Mouse (Mus musculus) liver, embryonic 11.5 days (tissue): Measurements from ENCODE around the gene Pik3r4. TPM values are rescaled to one million over a fixed set of nuclear protein-coding genes. Genes with fewer than 3 reads are reported as not detected.

Experiments used
- ATAC-seq: fragments of 200-750 bp; cut with Nextera tagmentation; replicated peaks from 2 replicates; pipeline ENCODE4 v1.8.0; 2017; ENCODE audit warnings: moderate number of reproducible peaks, mild to moderate bottlenecking, moderate TSS enrichment, moderate library complexity; ENCODE audit not compliant: low FRiP score
- DNase-seq: peaks from one replicate; pipeline ENCODE4 v3.0.0-alpha.2; 2017; ENCODE audit warnings: low spot score
- H3K27ac ChIP-seq: fragments of 300-500 bp; sonication (generic); 2 replicates; pipeline ENCODE4 v1.5.1; 2014; ENCODE audit warnings: mild to moderate bottlenecking, low read depth, low read length, control low read depth
- H3K27me3 ChIP-seq: fragments of 300-500 bp; sonication (generic); replicated peaks from 2 replicates; pipeline ENCODE4 v1.6.1; 2014; ENCODE audit warnings: low read length, mixed read lengths; ENCODE audit not compliant: control insufficient read depth, insufficient read depth
- H3K36me3 ChIP-seq: fragments of 300-500 bp; sonication (generic); 2 replicates; pipeline ENCODE4 v1.6.1; 2014; ENCODE audit warnings: mild to moderate bottlenecking, low read length, moderate library complexity, mixed read lengths; ENCODE audit not compliant: control insufficient read depth, insufficient read depth
- H3K4me1 ChIP-seq: fragments of 300-500 bp; sonication (generic); replicated peaks from 2 replicates; pipeline ENCODE4 v1.6.1; 2014; ENCODE audit warnings: low read length, mixed read lengths; ENCODE audit not compliant: control insufficient read depth, insufficient read depth
- H3K4me2 ChIP-seq: fragments of 300-500 bp; sonication (generic); 2 replicates; pipeline ENCODE4 v1.6.1; 2014; ENCODE audit warnings: mild to moderate bottlenecking, control low read depth, moderate library complexity
- H3K4me3 ChIP-seq: fragments of 300-500 bp; sonication (generic); 2 replicates; pipeline ENCODE4 v1.5.1; 2014; ENCODE audit warnings: low read depth, low read length, control low read depth
- H3K9ac ChIP-seq: fragments of 300-500 bp; sonication (generic); 2 replicates; pipeline ENCODE4 v1.6.1; 2014; ENCODE audit warnings: low read depth, low read length, control low read depth
- H3K9me3 ChIP-seq: fragments of 300-500 bp; sonication (generic); 2 replicates; pipeline ENCODE4 v1.6.1; 2016; ENCODE audit warnings: low read length, inconsistent platforms, mixed read lengths; ENCODE audit not compliant: control insufficient read depth
- WGBS: fragments of 180-500 bp; shearing (Covaris S2); extraction: QIAGEN DNeasy Blood & Tissue Kit; methylation state at CpG from one replicate; pipeline ENCODE4 v1.1.7; 2014; 5-methylcytosine and 5-hydroxymethylcytosine counted together
- polyA plus RNA-seq: library from polyadenylated mRNA; unstranded; fragments of >200 nt; fragmentation: Nextera tagmentation; extraction: Ambion mirVana; gene quantifications from 2 replicates; pipeline ENCODE4 v1.2.1, GENCODE M21; 2014

Gene Pik3r4
- polyA plus RNA-seq, 1 experiment from 2014 or later: 19.5 TPM

GRCm38 (mm10) chr9:105704226-105704932 is 61.6 kb downstream of the Pik3r4 start:
- Histone ChIP-seq H3K27ac (no peak overlapping the region), H3K9ac (no peak overlapping the region), H3K9me3 (no peaks in the 10 kb centered on the region), H3K27me3 (no peaks in the 10 kb centered on the region), H3K4me1 (no peaks in the 10 kb centered on the region), H3K36me3 (no peaks in the 10 kb centered on the region), H3K4me3 (no peak overlapping the region), H3K4me2 (no peak overlapping the region)
- DNase-seq (no peak), ATAC-seq (no peak)
- WGBS: 82% methylated on average over 16 of the region's 16 CpGs

DNA sequence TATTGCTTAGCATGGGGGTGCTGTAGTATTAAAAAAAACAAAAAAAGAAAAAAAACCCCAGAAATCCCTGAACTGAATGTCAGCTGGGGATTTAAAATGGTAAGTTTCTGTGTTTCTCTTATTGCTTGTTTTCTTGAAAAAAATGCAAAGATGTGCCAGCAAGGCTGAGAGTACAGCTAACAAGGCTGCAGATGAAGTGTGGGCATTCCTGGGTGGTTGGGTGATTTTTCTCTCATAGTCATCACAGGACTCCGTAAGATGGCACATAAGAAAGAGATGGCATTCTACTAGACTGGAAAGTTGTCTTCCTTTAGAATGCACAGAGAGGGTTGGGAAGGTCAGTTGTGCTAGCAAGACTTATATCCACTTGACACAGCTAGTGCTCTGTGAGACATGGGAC is 62.2 kb downstream of the Pik3r4 start:
- no peak overlapping the region for H3K4me2 ChIP-seq
- ATAC-seq (no peak), DNase-seq (no peak)
- 93% methylated on average over 1 of the region's 1 CpGs for WGBS
- H3K4me1 ChIP-seq: no peaks in the 10 kb centered on the region
- no peak overlapping the region for H3K27ac ChIP-seq
- H3K9me3 ChIP-seq: no peaks in the 10 kb centered on the region
- H3K36me3 ChIP-seq: no peaks in the 10 kb centered on the region
- no peaks in the 10 kb centered on the region for H3K27me3 ChIP-seq
- H3K9ac ChIP-seq: no peak overlapping the region
- H3K4me3 ChIP-seq: no peak overlapping the region

DNA sequence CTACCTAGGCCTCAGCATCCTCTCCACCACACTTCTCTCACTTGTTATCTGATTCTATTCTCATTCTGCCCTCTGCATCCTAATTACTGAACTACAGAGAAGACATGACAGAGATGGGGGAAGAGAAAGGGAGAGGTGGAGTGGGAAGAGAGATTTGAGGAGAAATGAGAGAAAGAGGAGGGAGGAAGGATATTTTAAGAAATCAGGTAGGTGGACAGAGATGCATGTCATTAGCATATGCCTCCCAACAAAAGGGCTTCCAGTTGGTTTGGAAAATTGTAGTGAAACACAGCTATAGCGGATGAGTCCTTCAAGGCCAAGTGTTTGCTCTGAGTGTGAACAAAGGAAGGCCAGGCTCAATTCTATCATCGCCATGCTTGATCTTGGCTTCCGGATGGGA is 69.3 kb downstream of the Pik3r4 start:
- ATAC-seq (no peak), DNase-seq (no peak)
- H3K36me3 ChIP-seq: no peaks in the 10 kb centered on the region
- no peak overlapping the region for H3K9ac ChIP-seq
- no peak overlapping the region for H3K4me3 ChIP-seq
- no peaks in the 10 kb centered on the region for H3K9me3 ChIP-seq
- 94% methylated on average over 3 of the region's 3 CpGs for WGBS
- H3K27me3 ChIP-seq: no peaks in the 10 kb centered on the region
- H3K4me1 ChIP-seq: no peaks in the 10 kb centered on the region
- no peak overlapping the region for H3K4me2 ChIP-seq
- H3K27ac ChIP-seq: no peak overlapping the region

DNA sequence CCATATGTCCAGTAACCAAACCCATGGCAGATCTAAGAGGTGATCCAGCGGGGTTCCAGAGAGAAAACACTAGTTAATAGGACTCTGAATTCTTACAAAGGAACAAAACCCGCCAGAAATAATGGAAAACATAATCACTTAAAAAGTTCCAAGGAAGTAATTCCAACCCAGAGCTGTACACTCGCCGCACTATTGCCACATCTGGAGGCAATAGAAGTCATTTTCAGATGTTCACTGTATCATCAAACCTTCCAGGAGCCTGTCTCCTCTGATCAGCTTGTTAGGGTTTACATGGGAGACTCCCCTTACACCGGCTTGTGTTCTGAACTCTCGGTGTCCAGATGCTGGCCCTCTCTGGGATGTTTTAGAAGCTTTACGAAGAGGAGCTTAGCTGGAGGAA is 76.6 kb downstream of the Pik3r4 start:
- DNase-seq (no peak), ATAC-seq (no peak)
- WGBS: 74% methylated on average over 7 of the region's 7 CpGs

DNA sequence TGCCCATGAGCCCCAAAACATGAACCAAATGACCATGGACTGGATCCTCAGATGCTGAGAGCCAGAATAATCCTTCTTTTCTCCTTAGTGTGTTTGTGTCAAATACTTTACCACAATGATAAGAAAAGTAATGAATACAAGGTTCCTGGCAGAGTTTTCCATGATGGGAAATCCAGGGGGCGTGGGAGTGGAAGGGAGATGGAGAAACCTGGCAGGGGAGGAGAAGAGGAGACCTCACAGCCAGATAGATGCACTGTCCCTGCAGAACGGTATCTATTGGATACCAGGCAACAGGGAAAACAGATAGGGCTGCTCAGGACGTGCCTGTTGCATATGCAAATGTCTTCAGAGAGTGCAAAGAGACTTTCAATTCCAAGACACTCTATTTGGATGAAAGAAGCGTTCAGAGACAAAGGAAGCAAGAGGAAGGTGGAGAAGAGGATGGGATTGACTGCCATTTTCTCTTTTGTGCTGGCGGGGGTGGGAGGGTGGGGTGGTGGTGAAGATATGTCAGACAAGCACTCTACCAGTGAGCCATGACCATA is 77.1 kb downstream of the Pik3r4 start:
- 47% methylated on average over 5 of the region's 5 CpGs for WGBS
- H3K36me3 ChIP-seq: no peaks in the 10 kb centered on the region
- no peak overlapping the region for H3K9ac ChIP-seq
- H3K27ac ChIP-seq: no peak overlapping the region
- H3K4me1 ChIP-seq: no peaks in the 10 kb centered on the region
- no peak overlapping the region for H3K4me2 ChIP-seq
- H3K4me3 ChIP-seq: no peak overlapping the region
- no peak for ATAC-seq
- DNase-seq: no peak
- no peaks in the 10 kb centered on the region for H3K9me3 ChIP-seq
- no peaks in the 10 kb centered on the region for H3K27me3 ChIP-seq

More for the DNA sequence above, 76.6 kb downstream of the Pik3r4 start:
- Histone ChIP-seq H3K36me3 (no peaks in the 10 kb centered on the region), H3K4me1 (no peaks in the 10 kb centered on the region), H3K4me2 (no peak overlapping the region), H3K27me3 (no peaks in the 10 kb centered on the region), H3K4me3 (no peak overlapping the region), H3K9ac (no peak overlapping the region), H3K27ac (no peak overlapping the region), H3K9me3 (no peaks in the 10 kb centered on the region)

- Histone ChIP-seq H3K4me1 (no peaks in the 10 kb centered on the region), H3K9me3 (no peaks in the 10 kb centered on the region), H3K4me2 (no peak overlapping the region), H3K36me3 (no peaks in the 10 kb centered on the region), H3K9ac (no peak overlapping the region), H3K27me3 (no peaks in the 10 kb centered on the region), H3K4me3 (no peak overlapping the region), H3K27ac (no peak overlapping the region)
- DNase-seq (no peak), ATAC-seq (no peak)
- WGBS: 82% methylated on average over 4 of the region's 4 CpGs
Measured at GRCm38 (mm10) chr9:105720430-105720829, 77.7 kb downstream of the Pik3r4 start.

DNA sequence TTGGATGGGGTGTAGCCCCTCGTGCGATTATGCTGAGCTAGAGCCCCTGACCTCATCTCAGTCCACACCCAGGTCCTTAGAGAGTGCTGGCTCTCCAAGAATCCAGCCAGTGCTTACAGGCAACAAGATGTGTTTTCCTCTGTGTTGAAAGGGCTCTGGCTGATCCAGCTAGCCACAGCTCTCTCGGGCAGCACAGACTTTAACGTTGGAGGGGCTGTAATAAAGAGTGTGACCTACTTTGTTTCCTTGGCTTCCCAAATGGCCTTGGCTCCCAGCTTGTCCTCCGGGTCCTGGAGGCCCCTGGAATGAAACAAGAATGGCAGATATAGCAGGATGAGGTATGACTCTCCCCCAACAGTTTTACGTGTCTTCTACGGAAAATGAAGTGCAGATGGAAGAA is 89.2 kb downstream of the Pik3r4 start:
- no peak for DNase-seq
- no peaks in the 10 kb centered on the region for H3K4me1 ChIP-seq
- WGBS: 73% methylated on average over 7 of the region's 7 CpGs
- no peaks in the 10 kb centered on the region for H3K27me3 ChIP-seq
- no peak overlapping the region for H3K9ac ChIP-seq
- H3K27ac ChIP-seq: no peak overlapping the region
- no peak overlapping the region for H3K4me2 ChIP-seq
- ATAC-seq: no peak
- H3K36me3 ChIP-seq: no peaks in the 10 kb centered on the region
- H3K9me3 ChIP-seq: no peaks in the 10 kb centered on the region
- no peak overlapping the region for H3K4me3 ChIP-seq

GRCm38 (mm10) chr9:105734651-105735050 is 91.9 kb downstream of the Pik3r4 start:
- Histone ChIP-seq H3K4me2 (no peak overlapping the region), H3K9me3 (no peaks in the 10 kb centered on the region), H3K4me1 (no peaks in the 10 kb centered on the region), H3K36me3 (no peaks in the 10 kb centered on the region), H3K4me3 (no peak overlapping the region), H3K9ac (no peak overlapping the region), H3K27ac (no peak overlapping the region), H3K27me3 (no peaks in the 10 kb centered on the region)
- ATAC-seq: no peak
- WGBS: 69% methylated on average over 2 of the region's 2 CpGs
- no peak for DNase-seq

DNA sequence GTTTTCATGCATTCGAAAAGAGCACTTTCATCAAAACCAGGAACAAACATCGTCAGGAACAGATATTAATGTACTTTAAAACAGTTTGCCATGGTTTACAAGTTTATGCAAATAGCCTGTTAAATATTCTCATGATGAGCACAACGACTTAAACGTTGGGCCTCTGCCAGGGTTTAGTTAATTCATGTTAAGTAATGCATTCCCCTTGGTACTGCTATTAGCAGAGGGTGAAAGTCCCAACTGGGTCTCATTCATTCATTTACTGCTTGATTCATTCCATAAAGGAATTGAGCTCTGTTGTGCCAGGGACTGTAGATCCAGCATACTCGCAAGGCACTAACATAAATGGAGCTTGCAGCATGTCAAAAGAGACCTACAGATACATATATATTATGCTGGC is 92.4 kb downstream of the Pik3r4 start:
- DNase-seq: no peak
- H3K9me3 ChIP-seq: no peaks in the 10 kb centered on the region

More for the DNA sequence above, 92.4 kb downstream of the Pik3r4 start:
- Histone ChIP-seq H3K9ac (no peak overlapping the region), H3K4me1 (no peaks in the 10 kb centered on the region), H3K4me3 (no peak overlapping the region), H3K27ac (no peak overlapping the region), H3K4me2 (no peak overlapping the region), H3K27me3 (no peaks in the 10 kb centered on the region), H3K36me3 (no peaks in the 10 kb centered on the region)
- 77% methylated on average over 5 of the region's 5 CpGs for WGBS
- no peak for ATAC-seq
